In genomic region chr5:140826796-140827195, GRCm38 (mm10) we compare ENCODE assay signal across 9 mouse cellular contexts. TPM values are rescaled to one million over a fixed set of nuclear protein-coding genes. Genes with fewer than 3 reads are reported as not detected.
DNase-seq lines count a peak whose midpoint lies in the region; ATAC-seq and TF ChIP-seq lines count a peak whose summit lies in the region.
"Had no signal": no experiment of that assay in that cellular context is flagged by ENCODE, and none has a peak within 500 bp of the region (broad histone marks: within the 10 kb centered on the region; RNA-seq: fewer than 3 reads in every experiment).

No protein-coding gene starts in this region.

- H3K36me3 ChIP-seq in forebrain, embryonic 12.5 days (replicated peaks) = peaks cover 6% of the 10 kb centered on the region; the same call in 1 of the 2 replicates
- peaks cover 23% of the 10 kb centered on the region for H3K36me3 ChIP-seq in forebrain, embryonic 10.5 days (replicated peaks)
- H3K36me3 ChIP-seq in embryonic facial prominence, embryonic 11.5 days (replicated peaks; ENCODE audit: control insufficient read depth, insufficient read depth, low read depth, low read length) = no peaks in the 10 kb centered on the region
- H3K36me3 ChIP-seq in macrophage (ENCODE audit: inconsistent target) = no peaks in the 10 kb centered on the region

- peaks cover 81% of the 10 kb centered on the region for H3K79me2 ChIP-seq in macrophage (ENCODE audit: inconsistent target)

- H3K27me3 ChIP-seq in forebrain, embryonic 12.5 days = no peaks in the 10 kb centered on the region
- H3K27me3 ChIP-seq in forebrain, embryonic 10.5 days (ENCODE audit: poor library complexity, severe bottlenecking) = no peaks in the 10 kb centered on the region
- H3K27me3 ChIP-seq in embryonic facial prominence, embryonic 11.5 days (ENCODE audit: control insufficient read depth, insufficient read depth, low read length) = no peaks in the 10 kb centered on the region

- H3K9ac ChIP-seq in forebrain, embryonic 12.5 days = no peak overlapping the region
- H3K9ac ChIP-seq in embryonic facial prominence, embryonic 11.5 days (replicated peaks; ENCODE audit: low read length) = peak overlapping the region; percentile 26; the same call in 1 of the 2 replicates

- H3K27ac ChIP-seq in forebrain, embryonic 12.5 days = no peak overlapping the region
- H3K27ac ChIP-seq in forebrain, embryonic 10.5 days = no peak overlapping the region
- H3K27ac ChIP-seq in layer of hippocampus, adult 2 months = peak overlapping the region; percentile 84
- H3K27ac ChIP-seq in embryonic facial prominence, embryonic 11.5 days (replicated peaks; ENCODE audit: low read depth, low read length) = no peak overlapping the region
- peak overlapping the region; percentile 64; the same call in 1 of the 2 replicates for H3K27ac ChIP-seq in macrophage

- peak overlapping the region; percentile 0; the same call in 1 of the 2 replicates for H3K4me2 ChIP-seq in forebrain, embryonic 12.5 days
- no peak overlapping the region for H3K4me2 ChIP-seq in embryonic facial prominence, embryonic 11.5 days (ENCODE audit: low read depth, low read length)

- TF ChIP-seq CTCF in layer of hippocampus, adult 2 months (conservative IDR thresholded peaks at IDR 0.05) = no peak

- 20% methylated on average over 1 of the region's 1 CpGs for WGBS in forebrain, embryonic 12.5 days
- 23% methylated on average over 1 of the region's 1 CpGs for WGBS in forebrain, embryonic 10.5 days
- WGBS in embryonic facial prominence, embryonic 11.5 days = 56% methylated on average over 1 of the region's 1 CpGs
- WGBS in macrophage (ENCODE audit: missing documents) = 100% methylated on average over 1 of the region's 1 CpGs

- no peak overlapping the region for H3K4me3 ChIP-seq in forebrain, embryonic 12.5 days (replicated peaks)
- no peak overlapping the region for H3K4me3 ChIP-seq in forebrain, embryonic 10.5 days
- peak overlapping the region; percentile 90 for H3K4me3 ChIP-seq in layer of hippocampus, adult 2 months
- no peak overlapping the region for H3K4me3 ChIP-seq in embryonic facial prominence, embryonic 11.5 days (ENCODE audit: low read depth, low read length)
- H3K4me3 ChIP-seq in macrophage (ENCODE audit: inconsistent target) = no peak overlapping the region

- H3K9me3 ChIP-seq in forebrain, embryonic 12.5 days = no peaks in the 10 kb centered on the region
- no peaks in the 10 kb centered on the region for H3K9me3 ChIP-seq in forebrain, embryonic 10.5 days
- H3K9me3 ChIP-seq in embryonic facial prominence, embryonic 11.5 days (replicated peaks; ENCODE audit: control insufficient read depth, low read length) = no peaks in the 10 kb centered on the region

- DNase-seq in forebrain, embryonic 10.5 days (ENCODE audit: extremely low spot score, low spot score) = no peak
- DNase-seq in layer of hippocampus, adult 2 months (ENCODE audit: low spot score in 2 of 2) = no peak
- no peak for DNase-seq in layer of hippocampus, postnatal 10 days (ENCODE audit: low spot score in 2 of 2)
- no peak for DNase-seq in embryonic facial prominence, embryonic 11.5 days (ENCODE audit: low spot score)
- DNase-seq in right cerebral cortex, adult 18-20 months = no peak
- DNase-seq in layer of hippocampus, adult 18-20 months (ENCODE audit: low spot score in 2 of 2) = no peak
- DNase-seq: B cell, adult 2 months had no signal

- H3K4me1 ChIP-seq in forebrain, embryonic 12.5 days = peaks cover 32% of the 10 kb centered on the region
- peaks cover 39% of the 10 kb centered on the region for H3K4me1 ChIP-seq in forebrain, embryonic 10.5 days
- H3K4me1 ChIP-seq in embryonic facial prominence, embryonic 11.5 days (ENCODE audit: control insufficient read depth, insufficient read depth, low read length) = no peaks in the 10 kb centered on the region

- no peak for ATAC-seq in forebrain, embryonic 12.5 days (ENCODE audit: low FRiP score)
- ATAC-seq in embryonic facial prominence, embryonic 11.5 days (replicated peaks; ENCODE audit: insufficient number of reproducible peaks, low FRiP score, low TSS enrichment, low read depth) = no peak

RNA-seq across cellular contexts. Expression of gene Gna12, which starts 3.4 kb away (rescaled TPM):
- 11.8 and 23.9 TPM in 2 replicates for polyA plus RNA-seq in forebrain, embryonic 12.5 days (2016; fragmentation: Nextera tagmentation; extraction: Ambion mirVana)
- 6.1 and 7.6 TPM in 2 replicates for polyA plus RNA-seq in forebrain, embryonic 10.5 days (2016; fragmentation: Nextera tagmentation; extraction: Ambion mirVana)
- 10 to 100 TPM; 78.3 to 80.5 TPM for total RNA-seq in layer of hippocampus, adult 2 months (2021)
- total RNA-seq in layer of hippocampus, postnatal 10 days (2021) = 10 to 100 TPM; 84.6 to 85.9 TPM
- 26.7 and 46.8 TPM in 2 replicates for polyA plus RNA-seq in embryonic facial prominence, embryonic 11.5 days (2014; fragmentation: Nextera tagmentation; extraction: Ambion mirVana)
- total RNA-seq in macrophage (2018; cell fraction: chromatin; rRNA removed) = 10 to 100 TPM in 20 of 26 experiments, 1 to 10 TPM in 6; 5.5 to 38.3 (median 15.9) TPM
- 100 to 1,000 TPM in 13 of 26 experiments, 10 to 100 TPM in 13; 58.7 to 194 (median 95.9) TPM for total RNA-seq in macrophage (2018; cell fraction: cytosol; rRNA removed)
- total RNA-seq in macrophage (2018; cell fraction: nucleus; rRNA removed) = 10 to 100 TPM; 25.6 to 92.0 (median 47.5) TPM
- 97.9 to 155 TPM (median 121 TPM) in 3 replicates for polyA plus RNA-seq in macrophage (2018)
- 10 to 100 TPM; 86.2 to 95.6 TPM for total RNA-seq in layer of hippocampus, adult 18-20 months (2021)

Comparison
In these comparisons a context has a peak if more than half of its experiments do, and no peak if none do; other contexts are left out.
1. H3K27ac ChIP-seq: peak in layer of hippocampus, adult 2 months (single experiment) and macrophage (single experiment); none in forebrain, embryonic 12.5 days (single experiment), forebrain, embryonic 10.5 days (single experiment) and embryonic facial prominence, embryonic 11.5 days (single experiment).